Mouse (Mus musculus): ENCODE data around the gene Gm17606.

GRCm38 (mm10) chr14:54597084-54597483, 43.7 kb upstream of the Gm17606 start:
- TF ChIP-seq TCF12 (IDR thresholded peaks at IDR 0.05; ENCODE audit: insufficient read depth, poor library complexity, severe bottlenecking) (no peak), POLR2AphosphoS2 (IDR thresholded peaks at IDR 0.05; ENCODE audit: insufficient read length, low read depth) (no peak), MAX (IDR thresholded peaks at IDR 0.05; ENCODE audit: low read depth) (no peak), USF1 (IDR thresholded peaks at IDR 0.05; ENCODE audit: low read depth) (no peak), POLR2A (IDR thresholded peaks at IDR 0.05; ENCODE audit: insufficient read length, low read depth) (no peak), E2F4 (IDR thresholded peaks at IDR 0.05; ENCODE audit: insufficient read depth) (no peak), MYOG (IDR thresholded peaks at IDR 0.05; ENCODE audit: control insufficient read depth in 1 of 3, insufficient read depth in 1 of 3, insufficient read length in 2 of 3, low read depth in 2 of 3) (no peak), MYOD1 (IDR thresholded peaks at IDR 0.05; ENCODE audit: control insufficient read depth in 1 of 3, insufficient read length in 2 of 3, low read depth in 2 of 3) (no peak), CEBPB (IDR thresholded peaks at IDR 0.05; ENCODE audit: insufficient read depth, poor library complexity, severe bottlenecking) (no peak)
